Mouse (Mus musculus): ENCODE measurements around the gene Pik3ip1.

DNA sequence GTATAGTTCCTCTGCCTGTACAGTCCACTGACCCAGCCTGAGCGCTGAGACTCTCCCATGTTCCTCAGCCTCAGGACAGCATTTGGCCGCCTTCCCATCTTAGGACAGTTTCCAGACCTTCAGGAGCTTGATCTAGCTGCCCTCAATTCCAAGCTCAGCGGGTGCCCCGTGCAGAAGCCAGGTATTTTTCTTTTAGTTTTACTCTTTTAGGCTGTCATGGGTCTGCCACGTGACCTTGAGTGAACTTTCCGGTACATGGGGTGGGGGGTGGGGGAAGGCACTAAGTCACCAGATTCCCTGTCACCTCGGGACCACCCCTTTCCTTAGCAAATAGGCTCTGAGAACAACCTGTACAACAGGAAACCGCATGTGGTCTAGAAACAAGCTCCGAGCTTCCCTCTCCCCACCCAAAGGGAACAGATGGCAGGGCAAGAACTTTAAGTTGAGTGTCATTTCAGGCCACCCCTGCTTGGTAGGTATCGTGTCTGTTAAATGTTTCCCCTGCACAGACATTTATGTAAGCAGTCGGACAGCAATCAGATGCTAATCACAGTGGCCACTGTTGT is 5.5 kb downstream of the Pik3ip1 start:
- no peak for TF ChIP-seq CTCF (IDR thresholded peaks at IDR 0.05; ENCODE audit: extremely low read depth, insufficient read length, insufficient replicate concordance, low read depth, low read length)
- no peak for TF ChIP-seq POLR2A (IDR thresholded peaks at IDR 0.05; ENCODE audit: low read depth, low read length)
